Mouse (Mus musculus): ENCODE measurements around the gene Vmn1r139.
"Not testable (repeated sequence)": the region's sequence is repeated elsewhere in the genome, so short reads cannot be mapped to it uniquely, and the experiment has no call there.

- TF ChIP-seq NRF1 (IDR thresholded peaks at IDR 0.05; ENCODE audit: low read depth, low read length); SIN3A (IDR thresholded peaks at IDR 0.05; ENCODE audit: low read length); USF1 (IDR thresholded peaks at IDR 0.05; ENCODE audit: low read depth, low read length); POLR2A (IDR thresholded peaks at IDR 0.05; ENCODE audit: low read depth, low read length); CTCF (conservative IDR thresholded peaks at IDR 0.05 in 1 of 2, IDR thresholded peaks at IDR 0.05 in 1 of 2; ENCODE audit: low read depth in 2 of 2, low read length in 2 of 2): not testable (repeated sequence)
Measured at GRCm38 (mm10) chr7:22134641-22135040, 65.8 kb downstream of the Vmn1r139 start, which contains the start of gene Gm10666.

Data from CH12.LX (cell line).